Mouse (Mus musculus) CD4-positive, CD25-positive, alpha-beta regulatory T cell, adult 4 months (primary cell): ENCODE measurements around the gene Sugp1. TPM values are rescaled to one million over a fixed set of nuclear protein-coding genes. Genes with fewer than 3 reads are reported as not detected.

Experiments used
- ATAC-seq: one replicate; pipeline ENCODE4 v1.8.0; 2017
- polyA plus RNA-seq, 2 experiments: library from polyadenylated mRNA; unstranded; fragments of 100-300 nt; shearing (Covaris generic); gene quantifications; one replicate each; pipeline ENCODE4 v1.2.1; 2017

Sugp1 gene
- polyA plus RNA-seq, 2 experiments from 2014 or later: 51.1 to 80.3 TPM

DNA sequence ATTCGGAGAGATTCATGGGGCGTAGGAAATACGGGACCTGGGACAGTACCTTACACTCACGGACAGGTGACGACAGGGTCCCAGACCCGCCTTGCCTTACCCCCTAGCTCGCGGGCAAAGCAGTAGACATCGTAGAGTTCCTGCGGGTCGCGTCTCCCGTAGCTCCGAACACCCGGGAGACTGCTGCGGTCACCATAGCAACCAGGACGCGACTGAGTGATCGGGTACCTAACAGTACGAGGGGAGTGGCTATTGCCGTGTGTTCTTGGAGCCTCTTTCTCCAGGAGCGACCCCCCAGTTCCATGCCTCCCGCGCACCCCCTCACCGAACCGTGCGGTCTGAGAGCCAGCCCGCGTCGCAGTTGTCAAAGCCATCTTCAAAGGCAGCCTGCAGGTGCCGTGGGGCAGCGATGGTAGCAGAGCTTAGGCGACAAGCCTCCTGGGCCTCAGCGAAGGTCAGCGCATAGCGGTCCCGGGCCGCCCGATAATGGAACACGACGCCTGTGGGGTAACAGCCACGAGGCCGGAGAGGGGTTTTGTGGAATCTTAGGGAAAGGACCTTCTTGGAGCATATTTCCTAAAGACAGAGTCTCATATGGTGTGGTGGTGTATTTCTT, 69.9 kb downstream of the Sugp1 start:
- no peak for ATAC-seq

DNA sequence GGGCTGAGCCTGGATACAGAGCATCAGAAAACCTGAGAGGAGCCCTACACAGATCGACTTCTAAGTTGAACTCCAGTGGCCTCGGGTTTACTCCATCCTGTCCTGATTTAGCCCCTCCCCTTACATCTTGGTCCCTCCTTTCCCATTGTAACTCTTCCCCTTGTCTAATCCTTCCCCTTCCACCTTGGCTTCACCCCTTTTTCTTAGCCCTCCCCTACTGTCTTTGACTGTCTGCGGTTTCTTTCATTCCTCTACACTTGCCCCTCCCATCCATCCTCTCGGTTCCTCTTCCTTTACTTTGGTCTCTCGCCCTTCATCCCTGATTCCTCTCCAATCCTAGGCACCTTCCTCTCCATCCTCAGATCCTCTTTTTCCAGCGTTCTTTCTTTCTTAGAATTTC, 71.9 kb downstream of the Sugp1 start:
- ATAC-seq: no peak

- ATAC-seq: no peak
Measured at GRCm38 (mm10) chr8:70114892-70115291, 72.3 kb downstream of the Sugp1 start.

DNA sequence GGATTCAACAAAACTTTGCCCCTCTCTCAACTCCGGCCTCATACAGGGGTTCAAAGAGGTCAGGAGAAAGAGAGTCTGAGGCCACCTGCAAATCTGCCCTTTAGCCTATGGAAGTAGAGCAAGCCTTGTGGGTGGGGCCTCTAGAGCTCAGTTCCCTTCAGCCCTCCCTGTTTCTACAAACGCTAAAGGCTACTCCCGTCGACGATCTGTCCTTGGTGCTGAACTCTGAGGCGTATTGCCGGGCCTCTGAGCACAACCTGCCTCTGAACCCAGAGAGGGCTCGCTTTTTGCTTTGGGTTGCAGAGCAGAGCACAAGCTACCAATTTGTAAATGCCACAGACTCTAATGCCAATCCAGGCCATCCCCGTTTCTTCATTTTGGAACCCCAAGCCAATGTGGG, 75.0 kb downstream of the Sugp1 start:
- ATAC-seq: no peak

- no peak for ATAC-seq
Measured at GRCm38 (mm10) chr8:70118726-70119700, 76.4 kb downstream of the Sugp1 start.

- ATAC-seq: no peak
Measured at GRCm38 (mm10) chr8:70120667-70121066, 78.1 kb downstream of the Sugp1 start, which contains the start of gene Ncan. TSS of gene Ncan (minus strand) at chr8:70120873.

Other genes starting within 250 kb of the Sugp1 start
- 100 to 1,000 TPM in 1 of 2 experiments, 10 to 100 TPM in 1; 71.9 to 150 TPM for gene Gmip, start 234.1 kb upstream of the Sugp1 start, polyA plus RNA-seq
- under 1 TPM; 0.74 to 0.75 TPM for gene Lpar2, start 220.4 kb upstream of the Sugp1 start, polyA plus RNA-seq
- gene Pbx4, start 210.3 kb upstream of the Sugp1 start, polyA plus RNA-seq: 10 to 100 TPM; 10.2 to 17.1 TPM
- gene Cilp2, start 155.1 kb upstream of the Sugp1 start, polyA plus RNA-seq: not detected
- gene Tssk6, start 140.6 kb upstream of the Sugp1 start, polyA plus RNA-seq: under 1 TPM in 1 of 2 experiments, not detected in 1; 0.24 TPM
- 100 to 1,000 TPM; 184 to 253 TPM for gene Ndufa13, start 140.3 kb upstream of the Sugp1 start, polyA plus RNA-seq
- 1 to 10 TPM in 1 of 2 experiments, under 1 TPM in 1; 0.91 to 1.6 TPM for gene Yjefn3, start 140.1 kb upstream of the Sugp1 start, polyA plus RNA-seq
- gene Gatad2a, start 46.4 kb upstream of the Sugp1 start, polyA plus RNA-seq: 10 to 100 TPM; 17.4 to 21.6 TPM
- gene Mau2, start 79 bp upstream of the Sugp1 start, polyA plus RNA-seq: 10 to 100 TPM; 43.3 to 70.0 TPM
- gene Tm6sf2, start 30.1 kb downstream of the Sugp1 start, polyA plus RNA-seq: 1 to 10 TPM in 1 of 2 experiments, under 1 TPM in 1; 0.60 to 1.1 TPM
- gene Hapln4, start 40.6 kb downstream of the Sugp1 start, polyA plus RNA-seq: not detected
- not detected for gene Ncan, start 78.1 kb downstream of the Sugp1 start, polyA plus RNA-seq
- gene Nr2c2ap, start 88.5 kb downstream of the Sugp1 start, polyA plus RNA-seq: 10 to 100 TPM; 43.0 to 59.3 TPM
- 10 to 100 TPM; 67.2 to 81.8 TPM for gene Rfxank, start 96.3 kb downstream of the Sugp1 start, polyA plus RNA-seq
- gene Borcs8, start 96.7 kb downstream of the Sugp1 start, polyA plus RNA-seq: 10 to 100 TPM; 76.8 to 91.1 TPM
- 1 to 10 TPM in 1 of 2 experiments, not detected in 1; 1.5 TPM for gene Mef2b, start 96.9 kb downstream of the Sugp1 start, polyA plus RNA-seq
- 10 to 100 TPM; 25.3 to 54.7 TPM for gene Tmem161a, start 129.5 kb downstream of the Sugp1 start, polyA plus RNA-seq
- gene Slc25a42, start 169.5 kb downstream of the Sugp1 start, polyA plus RNA-seq: 1 to 10 TPM; 6.2 to 9.7 TPM
- 10 to 100 TPM; 19.9 to 35.1 TPM for gene Sugp2, start 191.4 kb downstream of the Sugp1 start, polyA plus RNA-seq
- 10 to 100 TPM in 1 of 2 experiments, 1 to 10 TPM in 1; 8.9 to 13.9 TPM for gene Armc6, start 191.7 kb downstream of the Sugp1 start, polyA plus RNA-seq
- gene Homer3, start 240.0 kb downstream of the Sugp1 start, polyA plus RNA-seq: 1 to 10 TPM in 1 of 2 experiments, under 1 TPM in 1; 0.62 to 1.6 TPM